Mouse (Mus musculus) thymus, adult 2 months (tissue): ENCODE data around the gene Ebf1. TPM values are rescaled to one million over a fixed set of nuclear protein-coding genes. Genes with fewer than 3 reads are reported as not detected.

Experiments used
- DNase-seq: peaks from one replicate; pipeline ENCODE4 v3.0.0; 2021
- H3K27ac ChIP-seq: fragments of 200-500 bp; 2 replicates; pipeline ENCODE4 v1.5.1; 2012; ENCODE audit warnings: low read length, control low read depth; ENCODE audit not compliant: control insufficient read depth, insufficient read depth
- H3K27me3 ChIP-seq: fragments of 200-500 bp; 2 replicates; pipeline ENCODE4 v1.6.1; 2012; ENCODE audit warnings: mild to moderate bottlenecking, low read length, moderate library complexity, mixed read lengths; ENCODE audit not compliant: control insufficient read depth, insufficient read depth
- H3K36me3 ChIP-seq: fragments of 200-500 bp; 2 replicates; pipeline ENCODE4 v1.6.1; 2012; ENCODE audit warnings: mild to moderate bottlenecking, low read length, moderate library complexity; ENCODE audit not compliant: control insufficient read depth, insufficient read depth
- H3K4me1 ChIP-seq: fragments of 200-500 bp; replicated peaks from 2 replicates; pipeline ENCODE4 v1.6.1; 2012; ENCODE audit warnings: low read length; ENCODE audit not compliant: control insufficient read depth, insufficient read depth
- H3K4me3 ChIP-seq: fragments of 200-500 bp; 2 replicates; pipeline ENCODE4 v1.5.1; 2012; ENCODE audit warnings: mild to moderate bottlenecking, low read length, control low read depth, moderate library complexity; ENCODE audit not compliant: control insufficient read depth, insufficient read depth
- CTCF ChIP-seq: fragments of 200-500 bp; IDR thresholded peaks from 2 replicates; pipeline ENCODE4 v1.5.1; 2012; ENCODE audit warnings: mild to moderate bottlenecking, control low read depth, low read length, moderate library complexity, borderline replicate concordance; ENCODE audit not compliant: control insufficient read depth, poor library complexity, insufficient read depth; ENCODE audit errors: extremely low read depth
- POLR2A ChIP-seq: fragments of 200-500 bp; IDR thresholded peaks from 2 replicates; pipeline ENCODE4 v1.6.1; 2012; ENCODE audit warnings: mild to moderate bottlenecking, low read length, control low read depth, moderate library complexity; ENCODE audit not compliant: control insufficient read depth, poor library complexity, insufficient read depth; ENCODE audit errors: extremely low read depth
- WGBS: fragments of 180-500 bp; shearing (Covaris S2); methylation state at CpG from one replicate; pipeline ENCODE4 v1.1.7; 2018; 5-methylcytosine and 5-hydroxymethylcytosine counted together
- polyA plus RNA-seq: library from polyadenylated mRNA; depleted of rRNA; stranded (reverse); fragments of >200 nt; gene quantifications from 2 replicates; pipeline ENCODE4 v1.2.3, GENCODE M21; 2012

Gene Ebf1
- polyA plus RNA-seq, 1 experiment, result 4.4 TPM

GRCm38 (mm10) chr11:44895893-44896292 lies 278.8 kb downstream of the Ebf1 start:
- Histone ChIP-seq H3K27ac (no peak overlapping the region), H3K36me3 (no peaks in the 10 kb centered on the region), H3K4me3 (no peak overlapping the region), H3K27me3 (no peaks in the 10 kb centered on the region), H3K4me1 (peaks cover 6% of the 10 kb centered on the region)
- DNase-seq, result no peak
- TF ChIP-seq POLR2A, result no peak
- no peak for TF ChIP-seq CTCF
- 91% methylated on average over 1 of the region's 1 CpGs for WGBS

- H3K4me3 ChIP-seq, result no peak overlapping the region
- H3K27ac ChIP-seq, result no peak overlapping the region
- peaks cover 6% of the 10 kb centered on the region for H3K4me1 ChIP-seq
- 70% methylated on average over 10 of the region's 10 CpGs for WGBS
- TF ChIP-seq CTCF, result no peak
- TF ChIP-seq POLR2A, result no peak
- DNase-seq, result no peak
- H3K36me3 ChIP-seq, result no peaks in the 10 kb centered on the region
- H3K27me3 ChIP-seq, result no peaks in the 10 kb centered on the region
Measured at GRCm38 (mm10) chr11:44897140-44897665, 280.1 kb downstream of the Ebf1 start.

- no peaks in the 10 kb centered on the region for H3K4me1 ChIP-seq
- no peaks in the 10 kb centered on the region for H3K27me3 ChIP-seq
- H3K4me3 ChIP-seq, result no peak overlapping the region
- DNase-seq, result no peak
- no peak overlapping the region for H3K27ac ChIP-seq
- no peak for TF ChIP-seq POLR2A
- TF ChIP-seq CTCF, result no peak
- no peaks in the 10 kb centered on the region for H3K36me3 ChIP-seq
Measured at GRCm38 (mm10) chr11:44899554-44899953, 282.4 kb downstream of the Ebf1 start.

GRCm38 (mm10) chr11:44899965-44900364 lies 282.8 kb downstream of the Ebf1 start:
- H3K27ac ChIP-seq, result no peak overlapping the region
- no peaks in the 10 kb centered on the region for H3K4me1 ChIP-seq
- no peaks in the 10 kb centered on the region for H3K27me3 ChIP-seq
- TF ChIP-seq CTCF, result no peak
- TF ChIP-seq POLR2A, result no peak
- H3K36me3 ChIP-seq, result no peaks in the 10 kb centered on the region
- 94% methylated on average over 7 of the region's 7 CpGs for WGBS
- no peak overlapping the region for H3K4me3 ChIP-seq
- DNase-seq, result no peak

GRCm38 (mm10) chr11:44900496-44900895 lies 283.4 kb downstream of the Ebf1 start:
- 92% methylated on average over 7 of the region's 7 CpGs for WGBS
- H3K27ac ChIP-seq, result no peak overlapping the region
- no peaks in the 10 kb centered on the region for H3K36me3 ChIP-seq
- H3K4me3 ChIP-seq, result no peak overlapping the region
- no peaks in the 10 kb centered on the region for H3K27me3 ChIP-seq
- TF ChIP-seq CTCF (no peak), POLR2A (no peak)
- no peaks in the 10 kb centered on the region for H3K4me1 ChIP-seq
- no peak for DNase-seq

GRCm38 (mm10) chr11:44901715-44902114 lies 284.6 kb downstream of the Ebf1 start:
- WGBS, result 84% methylated on average over 2 of the region's 2 CpGs
- no peaks in the 10 kb centered on the region for H3K36me3 ChIP-seq
- DNase-seq, result no peak
- no peak for TF ChIP-seq CTCF
- TF ChIP-seq POLR2A, result no peak
- no peaks in the 10 kb centered on the region for H3K27me3 ChIP-seq
- no peak overlapping the region for H3K27ac ChIP-seq
- no peaks in the 10 kb centered on the region for H3K4me1 ChIP-seq
- no peak overlapping the region for H3K4me3 ChIP-seq

- Histone ChIP-seq H3K27me3 (no peaks in the 10 kb centered on the region), H3K36me3 (no peaks in the 10 kb centered on the region), H3K4me1 (no peaks in the 10 kb centered on the region), H3K27ac (no peak overlapping the region), H3K4me3 (no peak overlapping the region)
- WGBS, result 87% methylated on average over 6 of the region's 6 CpGs
- no peak for DNase-seq
- TF ChIP-seq POLR2A (no peak), CTCF (no peak)
Measured at GRCm38 (mm10) chr11:44902165-44902564, 285.0 kb downstream of the Ebf1 start.
